Mouse (Mus musculus) CH12.LX (cell line): ENCODE data around the gene Ralgapb. TPM values are rescaled to one million over a fixed set of nuclear protein-coding genes. Genes with fewer than 3 reads are reported as not detected.

ENCODE experiments used
- DNase-seq: peaks from one replicate; pipeline ENCODE4 v3.0.0-alpha.2; 2013; ENCODE audit errors: extremely low read depth
- H3K27ac ChIP-seq: 2 replicates; pipeline ENCODE4 v1.5.1; 2012; ENCODE audit warnings: low read depth, mild to moderate bottlenecking, control low read depth, moderate library complexity; ENCODE audit not compliant: insufficient read depth
- H3K27me3 ChIP-seq: replicated peaks from 2 replicates; pipeline ENCODE3; 2012; ENCODE audit warnings: inconsistent platforms
- H3K36me3 ChIP-seq, 2 experiments: replicated peaks in 1 of 2; 2 replicates each; pipeline versions ENCODE3 to v1.6.1; 2012; ENCODE audit warnings: inconsistent platforms in 1 of 2, low read length in 1 of 2, mild to moderate bottlenecking in 1 of 2, mixed read lengths in 1 of 2, moderate library complexity in 1 of 2; ENCODE audit not compliant: control insufficient read depth in 1 of 2, insufficient read depth in 1 of 2
- H3K4me1 ChIP-seq, 2 experiments: 2 replicates each; pipeline ENCODE4 v1.6.1; 2012; ENCODE audit warnings: inconsistent platforms in 1 of 2, moderate library complexity in 1 of 2; ENCODE audit not compliant: insufficient read depth in 2 of 2, control insufficient read depth in 1 of 2
- H3K4me2 ChIP-seq: 2 replicates; pipeline ENCODE4 v1.6.1; 2012; ENCODE audit warnings: low read depth, mild to moderate bottlenecking, control low read depth; ENCODE audit not compliant: poor library complexity, insufficient read depth, severe bottlenecking
- H3K4me3 ChIP-seq, 3 experiments: fragments of 150-350 bp in 1 of 3; sonication (generic) in 1 of 3; replicated peaks in 1 of 3; 2 replicates each; pipeline versions ENCODE3 to v1.5.1; 2011 to 2012; ENCODE audit warnings: low read depth in 2 of 3, low read length in 2 of 3, mild to moderate bottlenecking in 2 of 3, moderate library complexity in 2 of 3, control low read depth in 1 of 3, improper control_type of control experiment in 1 of 3, inconsistent platforms in 1 of 3, mixed read lengths in 1 of 3; ENCODE audit not compliant: poor library complexity in 1 of 3
- H3K79me2 ChIP-seq: replicated peaks from 2 replicates; pipeline ENCODE4 v1.6.1; 2012; ENCODE audit warnings: mild to moderate bottlenecking, moderate library complexity; ENCODE audit not compliant: control insufficient read depth, poor library complexity, insufficient read depth, severe bottlenecking; ENCODE audit errors: extremely low read depth
- H3K9ac ChIP-seq: 2 replicates; pipeline ENCODE4 v1.6.1; 2012; ENCODE audit warnings: low read depth, mild to moderate bottlenecking, control low read depth, moderate library complexity; ENCODE audit not compliant: insufficient read depth
- H3K9me3 ChIP-seq: replicated peaks from 2 replicates; pipeline ENCODE3; 2012; ENCODE audit warnings: low read length, inconsistent platforms, mixed read lengths
- CHD1 ChIP-seq: IDR thresholded peaks from 2 replicates; pipeline ENCODE4 v1.6.1; 2012; ENCODE audit warnings: low read depth, low read length, improper control_type of control experiment, inconsistent platforms
- CHD2 ChIP-seq: IDR thresholded peaks from 2 replicates; pipeline ENCODE4 v1.6.1; 2011; ENCODE audit warnings: low read length, improper control_type of control experiment
- CTCF ChIP-seq, 2 experiments: IDR thresholded peaks in 1 of 2; conservative IDR thresholded peaks in 1 of 2; 2 replicates each; pipeline ENCODE4 v1.5.1; 2011 to 2012; ENCODE audit warnings: low read depth in 2 of 2, low read length in 2 of 2, improper control_type of control experiment in 1 of 2, inconsistent platforms in 1 of 2, mild to moderate bottlenecking in 1 of 2, moderate library complexity in 1 of 2
- ELF1 ChIP-seq: IDR thresholded peaks from 2 replicates; pipeline ENCODE4 v1.6.1; 2014; ENCODE audit warnings: low read depth, mild to moderate bottlenecking, inconsistent platforms, low read length, improper control_type of control experiment
- ETS1 ChIP-seq: conservative IDR thresholded peaks from 2 replicates; pipeline ENCODE4 v1.6.1; 2012; ENCODE audit warnings: low read depth, mild to moderate bottlenecking, inconsistent platforms, low read length, improper control_type of control experiment, moderate library complexity
- GABPA ChIP-seq: IDR thresholded peaks from 2 replicates; pipeline ENCODE4 v1.6.1; 2012; ENCODE audit warnings: low read depth, low read length, improper control_type of control experiment, inconsistent platforms; ENCODE audit not compliant: insufficient replicate concordance
- HCFC1 ChIP-seq: IDR thresholded peaks from 2 replicates; pipeline ENCODE4 v1.6.1; 2012; ENCODE audit warnings: low read depth, mild to moderate bottlenecking, inconsistent platforms, low read length, improper control_type of control experiment
- IRF4 ChIP-seq: IDR thresholded peaks from 2 replicates; pipeline ENCODE4 v1.6.1; 2014; ENCODE audit warnings: low read depth, mild to moderate bottlenecking, inconsistent platforms, low read length, improper control_type of control experiment
- JUN ChIP-seq: IDR thresholded peaks from 2 replicates; pipeline ENCODE4 v1.6.1; 2011; ENCODE audit warnings: low read depth, mild to moderate bottlenecking, low read length, improper control_type of control experiment, moderate library complexity; ENCODE audit not compliant: insufficient read depth
- JUND ChIP-seq: conservative IDR thresholded peaks from 2 replicates; pipeline ENCODE4 v1.6.1; 2011; ENCODE audit warnings: low read depth, low read length, improper control_type of control experiment
- KAT2A ChIP-seq: IDR thresholded peaks from 2 replicates; pipeline ENCODE4 v1.6.1; 2012; ENCODE audit warnings: low read length, improper control_type of control experiment, inconsistent platforms; ENCODE audit not compliant: insufficient replicate concordance
- MAFK ChIP-seq: IDR thresholded peaks from 2 replicates; pipeline ENCODE4 v1.6.1; 2011; ENCODE audit warnings: low read length, improper control_type of control experiment; ENCODE audit not compliant: insufficient replicate concordance
- MAX ChIP-seq: IDR thresholded peaks from 2 replicates; pipeline ENCODE4 v1.6.1; 2011; ENCODE audit warnings: low read length, improper control_type of control experiment
- MEF2A ChIP-seq: IDR thresholded peaks from 2 replicates; pipeline ENCODE4 v1.6.1; 2014; ENCODE audit warnings: low read depth, mild to moderate bottlenecking, inconsistent platforms, low read length, improper control_type of control experiment, borderline replicate concordance
- MXI1 ChIP-seq: IDR thresholded peaks from 2 replicates; pipeline ENCODE4 v1.6.1; 2011; ENCODE audit warnings: mild to moderate bottlenecking, low read depth, low read length, improper control_type of control experiment
- MYC ChIP-seq: IDR thresholded peaks from 2 replicates; pipeline ENCODE4 v1.6.1; 2011; ENCODE audit warnings: low read depth, mild to moderate bottlenecking, improper control_type of control experiment, low read length
- NELFE ChIP-seq: IDR thresholded peaks from 2 replicates; pipeline ENCODE4 v1.6.1; 2011; ENCODE audit warnings: low read depth, low read length, improper control_type of control experiment
- PAX5 ChIP-seq: IDR thresholded peaks from 2 replicates; pipeline ENCODE4 v1.6.1; 2012; ENCODE audit warnings: low read length, inconsistent platforms, mixed read lengths
- POLR2A ChIP-seq: IDR thresholded peaks from 2 replicates; pipeline ENCODE4 v1.6.1; 2011; ENCODE audit warnings: low read depth, mild to moderate bottlenecking, improper control_type of control experiment, low read length
- RAD21 ChIP-seq: IDR thresholded peaks from 2 replicates; pipeline ENCODE4 v1.6.1; 2011; ENCODE audit warnings: low read depth, mild to moderate bottlenecking, low read length, improper control_type of control experiment, moderate library complexity
- SMC3 ChIP-seq: IDR thresholded peaks from 2 replicates; pipeline ENCODE4 v1.6.1; 2011; ENCODE audit warnings: low read depth, low read length, improper control_type of control experiment
- TBP ChIP-seq: conservative IDR thresholded peaks from 2 replicates; pipeline ENCODE4 v1.6.1; 2011; ENCODE audit warnings: low read depth, low read length, improper control_type of control experiment
- TCF12 ChIP-seq: IDR thresholded peaks from 2 replicates; pipeline ENCODE4 v1.6.1; 2014; ENCODE audit warnings: low read depth, mild to moderate bottlenecking, inconsistent platforms, low read length, improper control_type of control experiment
- UBTF ChIP-seq: IDR thresholded peaks from 2 replicates; pipeline ENCODE4 v1.6.1; 2012; ENCODE audit warnings: low read depth, mild to moderate bottlenecking, inconsistent platforms, low read length, improper control_type of control experiment, moderate library complexity
- ZC3H11A ChIP-seq: IDR thresholded peaks from 2 replicates; pipeline ENCODE4 v1.6.1; 2012; ENCODE audit warnings: low read depth, mild to moderate bottlenecking, inconsistent platforms, low read length, improper control_type of control experiment
- ZMIZ1 ChIP-seq: IDR thresholded peaks from 2 replicates; pipeline ENCODE4 v1.6.1; 2012; ENCODE audit warnings: low read depth, mild to moderate bottlenecking, inconsistent platforms, low read length, improper control_type of control experiment
- ZNF384 ChIP-seq: IDR thresholded peaks from 2 replicates; pipeline ENCODE4 v1.6.1; 2012; ENCODE audit warnings: low read depth, low read length, improper control_type of control experiment, inconsistent platforms
- dilution Hi-C: fragments of 300-500 bp; cut with MboI; formaldehyde crosslinking; loops from 2 replicates; pipeline ENCODE4 v1.14.3; 2020; ENCODE audit warnings: low sequenced_read_pairs; ENCODE audit not compliant: extremely low pct_unique_long_range_greater_than_20kb, extremely low pct_ligation_motif_present
- in situ Hi-C: fragments of 300-500 bp; cut with MboI; formaldehyde crosslinking; loops from 3 replicates; pipeline ENCODE4 v1.14.3; 2019; ENCODE audit warnings: low sequenced_read_pairs, low pct_ligation_motif_present, low pct_unique_long_range_greater_than_20kb, mixed read lengths
- polyA plus RNA-seq: library from polyadenylated mRNA; unstranded; fragments of >175 nt; gene quantifications from 2 replicates; pipeline ENCODE4 v1.2.1, GENCODE M21; 2012; ENCODE audit warnings: low read depth; ENCODE audit not compliant: insufficient read length
- total RNA-seq, 2 experiments: library from RNA; depleted of rRNA; stranded (reverse); fragments of 300-350 nt in 1 of 2; fragments of >200 nt in 1 of 2; gene quantifications; 2 replicates each; pipeline ENCODE4 v1.2.3; 2012 to 2014

Gene Ralgapb
- total and polyA plus RNA-seq, 3 experiments, result 10.7 to 18.4 (median 12.9) TPM

DNA sequence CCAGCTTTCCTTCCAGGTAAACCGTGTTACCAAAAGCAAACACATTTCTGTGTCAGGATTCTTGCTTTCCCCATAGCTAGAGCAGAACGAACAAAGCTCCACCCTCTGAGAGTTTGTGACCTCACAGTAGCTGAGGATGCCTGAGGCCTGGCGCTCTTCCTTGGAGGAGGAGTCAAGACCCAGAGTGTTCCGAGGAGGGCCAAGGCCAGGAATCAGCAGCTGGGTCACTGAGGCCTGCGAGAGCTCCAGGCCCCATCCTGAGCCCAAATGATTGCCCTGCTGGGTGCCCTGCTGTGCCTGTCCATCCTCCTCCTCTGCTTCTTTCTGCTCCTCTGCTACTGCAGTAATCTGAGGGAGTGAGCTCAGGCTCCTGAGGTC, 39.5 kb upstream of the Ralgapb start:
- Histone ChIP-seq H3K79me2 (no peaks in the 10 kb centered on the region), H3K27me3 (no peaks in the 10 kb centered on the region), H3K9me3 (no peaks in the 10 kb centered on the region), H3K9ac (no peak overlapping the region), H3K4me1 (peaks cover 0 to 3% of the 10 kb centered on the region in 2 experiments; a peak in 1 of 4 replicates), H3K27ac (no peak overlapping the region), H3K4me2 (no peak overlapping the region), H3K36me3 (no peaks in the 10 kb centered on the region), H3K4me3 (no peak overlapping the region)
- in situ Hi-C loops, result loop anchor here (25.0 kb wide), 1 partner anchor 267 kb away; no protein-coding TSS in a partner anchor
- TF ChIP-seq CTCF (conservative IDR thresholded peaks at IDR 0.05 in 1 of 2, IDR thresholded peaks at IDR 0.05 in 1 of 2; ENCODE audit: low read depth in 2 of 2, low read length in 2 of 2), result no peak
- TF ChIP-seq JUN, result no peak
- TF ChIP-seq IRF4, result no peak
- TF ChIP-seq MAFK, result no peak
- TF ChIP-seq MAX, result no peak
- TF ChIP-seq SMC3, result no peak
- no peak for TF ChIP-seq TBP
- TF ChIP-seq ZNF384, result no peak
- no peak for TF ChIP-seq ELF1
- no peak for TF ChIP-seq HCFC1
- TF ChIP-seq MXI1, result no peak
- TF ChIP-seq UBTF, result no peak
- TF ChIP-seq RAD21, result no peak
- no peak for TF ChIP-seq TCF12
- dilution Hi-C loops, result no loop called here
- DNase-seq, result no peak

DNA sequence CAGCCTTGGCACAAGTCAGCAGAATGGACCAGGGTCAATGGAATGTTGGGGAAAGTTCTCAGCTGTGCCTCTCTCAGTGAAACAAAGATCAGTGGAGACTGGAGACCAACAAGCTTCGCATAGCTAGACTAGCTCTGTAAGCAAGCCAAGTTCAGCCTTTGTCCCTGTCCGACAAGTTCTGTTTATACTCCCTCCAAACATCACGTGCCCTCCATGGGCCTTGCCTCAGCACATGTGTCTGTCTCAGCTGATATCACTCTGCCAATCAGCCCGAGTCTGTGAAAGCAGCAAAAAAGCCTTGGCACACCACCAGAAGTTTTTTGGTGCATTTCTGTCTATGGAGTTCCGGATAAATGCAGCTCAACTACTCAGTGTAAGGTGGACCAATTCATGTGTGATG, 36.6 kb upstream of the Ralgapb start:
- no peak overlapping the region for H3K9ac ChIP-seq
- H3K4me3 ChIP-seq, result no peak overlapping the region
- H3K9me3 ChIP-seq, result no peaks in the 10 kb centered on the region
- no peaks in the 10 kb centered on the region for H3K27me3 ChIP-seq
- H3K36me3 ChIP-seq, result no peaks in the 10 kb centered on the region
- in situ Hi-C loops, result loop anchor here (25.0 kb wide), 1 partner anchor 264 kb away; no protein-coding TSS in a partner anchor
- DNase-seq, result no peak
- TF ChIP-seq PAX5 (no peak), TBP (no peak), CTCF (conservative IDR thresholded peaks at IDR 0.05 in 1 of 2, IDR thresholded peaks at IDR 0.05 in 1 of 2; ENCODE audit: low read depth in 2 of 2, low read length in 2 of 2) (no peak), KAT2A (no peak), JUN (no peak), CHD1 (no peak), POLR2A (no peak), JUND (no peak), GABPA (no peak), CHD2 (no peak), MYC (no peak), ZC3H11A (no peak), ELF1 (no peak), ETS1 (no peak), MEF2A (no peak), ZMIZ1 (no peak), NELFE (no peak)
- H3K79me2 ChIP-seq, result no peaks in the 10 kb centered on the region
- no peak overlapping the region for H3K27ac ChIP-seq
- peaks cover 0 to 3% of the 10 kb centered on the region in 2 experiments; a peak in 1 of 4 replicates for H3K4me1 ChIP-seq
- no peak overlapping the region for H3K4me2 ChIP-seq
- dilution Hi-C loops, result no loop called here
